Mouse (Mus musculus): Measurements from ENCODE around the gene Nfkbil1. TPM values are rescaled to one million over a fixed set of nuclear protein-coding genes. Genes with fewer than 3 reads are reported as not detected.
A peak's percentile ranks its signal among the peaks of the same experiment; 100 is the strongest.

Nfkbil1 gene
- polyA plus RNA-seq, 1 experiment from 2014 or later = 11.2 TPM

- H3K4me3 ChIP-seq (ENCODE audit: low read depth, low read length) = no peak overlapping the region
- TF ChIP-seq CTCF (IDR thresholded peaks at IDR 0.05) = no peak
- no peak for TF ChIP-seq EP300 (IDR thresholded peaks at IDR 0.05)
- H3K27ac ChIP-seq (ENCODE audit: low read length) = no peak overlapping the region
- no peak overlapping the region for H3K9ac ChIP-seq (replicated peaks; ENCODE audit: low read depth)
- 82% methylated on average over 5 of the region's 5 CpGs for WGBS
- H3K9me3 ChIP-seq (ENCODE audit: low read length) = no peaks in the 10 kb centered on the region
- H3K27me3 ChIP-seq (replicated peaks; ENCODE audit: insufficient read depth, low read length) = no peaks in the 10 kb centered on the region
- H3K4me1 ChIP-seq (ENCODE audit: insufficient read depth, low read depth, low read length) = no peaks in the 10 kb centered on the region
- no peaks in the 10 kb centered on the region for H3K36me3 ChIP-seq (ENCODE audit: insufficient read depth, low read length)
- H3K4me2 ChIP-seq (replicated peaks; ENCODE audit: low read depth, low read length) = no peak overlapping the region
- ATAC-seq (no peak), DNase-seq (ENCODE audit: low spot score) (no peak)
Measured at GRCm38 (mm10) chr17:35180093-35180492, 55.5 kb downstream of the Nfkbil1 start.

GRCm38 (mm10) chr17:35178528-35178927, 57.1 kb downstream of the Nfkbil1 start:
- Histone ChIP-seq H3K27me3 (replicated peaks; ENCODE audit: insufficient read depth, low read length) (no peaks in the 10 kb centered on the region), H3K4me3 (ENCODE audit: low read depth, low read length) (no peak overlapping the region), H3K9ac (replicated peaks; ENCODE audit: low read depth) (no peak overlapping the region), H3K4me1 (ENCODE audit: insufficient read depth, low read depth, low read length) (no peaks in the 10 kb centered on the region), H3K36me3 (ENCODE audit: insufficient read depth, low read length) (no peaks in the 10 kb centered on the region), H3K9me3 (ENCODE audit: low read length) (no peaks in the 10 kb centered on the region), H3K27ac (ENCODE audit: low read length) (no peak overlapping the region), H3K4me2 (replicated peaks; ENCODE audit: low read depth, low read length) (no peak overlapping the region)
- ATAC-seq (peak; percentile 92), DNase-seq (ENCODE audit: low spot score) (peak; percentile 91)
- WGBS = 8% methylated on average over 5 of the region's 5 CpGs
- TF ChIP-seq CTCF (IDR thresholded peaks at IDR 0.05) (peak; percentile 98), EP300 (IDR thresholded peaks at IDR 0.05) (no peak)

GRCm38 (mm10) chr17:35175968-35176367, 59.6 kb downstream of the Nfkbil1 start, which contains the start of gene Aif1:
Aif1 (minus strand) TSS chr17:35176068.
- H3K4me1 ChIP-seq (ENCODE audit: insufficient read depth, low read depth, low read length) = no peaks in the 10 kb centered on the region
- ATAC-seq (no peak), DNase-seq (ENCODE audit: low spot score) (no peak)
- TF ChIP-seq EP300 (IDR thresholded peaks at IDR 0.05) (no peak), CTCF (IDR thresholded peaks at IDR 0.05) (no peak)
- H3K4me3 ChIP-seq (ENCODE audit: low read depth, low read length) = no peak within 1 kb of the TSS
- H3K36me3 ChIP-seq (ENCODE audit: insufficient read depth, low read length) = no peaks in the 10 kb centered on the region
- H3K4me2 ChIP-seq (replicated peaks; ENCODE audit: low read depth, low read length) = no peak within 1 kb of the TSS
- WGBS = 55% methylated on average over 2 of the region's 2 CpGs
- no peak within 1 kb of the TSS for H3K27ac ChIP-seq (ENCODE audit: low read length)
- H3K9me3 ChIP-seq (ENCODE audit: low read length) = no peaks in the 10 kb centered on the region
- H3K9ac ChIP-seq (replicated peaks; ENCODE audit: low read depth) = no peak within 1 kb of the TSS
- H3K27me3 ChIP-seq (replicated peaks; ENCODE audit: insufficient read depth, low read length) = no peaks in the 10 kb centered on the region

GRCm38 (mm10) chr17:35175382-35175781, 60.2 kb downstream of the Nfkbil1 start:
- H3K36me3 ChIP-seq (ENCODE audit: insufficient read depth, low read length) = no peaks in the 10 kb centered on the region
- H3K4me1 ChIP-seq (ENCODE audit: insufficient read depth, low read depth, low read length) = no peaks in the 10 kb centered on the region
- WGBS = 73% methylated on average over 6 of the region's 6 CpGs

GRCm38 (mm10) chr17:35174201-35174977, 61.2 kb downstream of the Nfkbil1 start:
- Histone ChIP-seq H3K4me3 (ENCODE audit: low read depth, low read length) (no peak overlapping the region), H3K27me3 (replicated peaks; ENCODE audit: insufficient read depth, low read length) (no peaks in the 10 kb centered on the region), H3K9me3 (ENCODE audit: low read length) (no peaks in the 10 kb centered on the region), H3K9ac (replicated peaks; ENCODE audit: low read depth) (no peak overlapping the region), H3K27ac (ENCODE audit: low read length) (no peak overlapping the region), H3K4me1 (ENCODE audit: insufficient read depth, low read depth, low read length) (no peaks in the 10 kb centered on the region), H3K4me2 (replicated peaks; ENCODE audit: low read depth, low read length) (no peak overlapping the region), H3K36me3 (ENCODE audit: insufficient read depth, low read length) (no peaks in the 10 kb centered on the region)
- DNase-seq (ENCODE audit: low spot score) (no peak), ATAC-seq (no peak)
- no peak for TF ChIP-seq CTCF (IDR thresholded peaks at IDR 0.05)
- 45% methylated on average over 8 of the region's 8 CpGs for WGBS

More at GRCm38 (mm10) chr17:35175382-35175781, 60.2 kb downstream of the Nfkbil1 start:
- ATAC-seq (no peak), DNase-seq (ENCODE audit: low spot score) (no peak)
- Histone ChIP-seq H3K9me3 (ENCODE audit: low read length) (no peaks in the 10 kb centered on the region), H3K27me3 (replicated peaks; ENCODE audit: insufficient read depth, low read length) (no peaks in the 10 kb centered on the region), H3K27ac (ENCODE audit: low read length) (no peak overlapping the region), H3K4me3 (ENCODE audit: low read depth, low read length) (no peak overlapping the region), H3K4me2 (replicated peaks; ENCODE audit: low read depth, low read length) (no peak overlapping the region), H3K9ac (replicated peaks; ENCODE audit: low read depth) (no peak overlapping the region)
- TF ChIP-seq EP300 (IDR thresholded peaks at IDR 0.05) (no peak), CTCF (IDR thresholded peaks at IDR 0.05) (no peak)

GRCm38 (mm10) chr17:35173329-35173728, 62.3 kb downstream of the Nfkbil1 start:
- DNase-seq (ENCODE audit: low spot score) (no peak), ATAC-seq (no peak)
- no peaks in the 10 kb centered on the region for H3K4me1 ChIP-seq (ENCODE audit: insufficient read depth, low read depth, low read length)
- H3K9me3 ChIP-seq (ENCODE audit: low read length) = no peaks in the 10 kb centered on the region
- H3K27me3 ChIP-seq (replicated peaks; ENCODE audit: insufficient read depth, low read length) = no peaks in the 10 kb centered on the region
- TF ChIP-seq EP300 (IDR thresholded peaks at IDR 0.05) = no peak
- no peak for TF ChIP-seq CTCF (IDR thresholded peaks at IDR 0.05)
- H3K4me2 ChIP-seq (replicated peaks; ENCODE audit: low read depth, low read length) = no peak overlapping the region
- no peak overlapping the region for H3K4me3 ChIP-seq (ENCODE audit: low read depth, low read length)
- H3K36me3 ChIP-seq (ENCODE audit: insufficient read depth, low read length) = no peaks in the 10 kb centered on the region
- WGBS = 49% methylated on average over 3 of the region's 3 CpGs
- H3K9ac ChIP-seq (replicated peaks; ENCODE audit: low read depth) = no peak overlapping the region
- no peak overlapping the region for H3K27ac ChIP-seq (ENCODE audit: low read length)
